Mouse (Mus musculus): ENCODE measurements around the gene Erp29.

DNA sequence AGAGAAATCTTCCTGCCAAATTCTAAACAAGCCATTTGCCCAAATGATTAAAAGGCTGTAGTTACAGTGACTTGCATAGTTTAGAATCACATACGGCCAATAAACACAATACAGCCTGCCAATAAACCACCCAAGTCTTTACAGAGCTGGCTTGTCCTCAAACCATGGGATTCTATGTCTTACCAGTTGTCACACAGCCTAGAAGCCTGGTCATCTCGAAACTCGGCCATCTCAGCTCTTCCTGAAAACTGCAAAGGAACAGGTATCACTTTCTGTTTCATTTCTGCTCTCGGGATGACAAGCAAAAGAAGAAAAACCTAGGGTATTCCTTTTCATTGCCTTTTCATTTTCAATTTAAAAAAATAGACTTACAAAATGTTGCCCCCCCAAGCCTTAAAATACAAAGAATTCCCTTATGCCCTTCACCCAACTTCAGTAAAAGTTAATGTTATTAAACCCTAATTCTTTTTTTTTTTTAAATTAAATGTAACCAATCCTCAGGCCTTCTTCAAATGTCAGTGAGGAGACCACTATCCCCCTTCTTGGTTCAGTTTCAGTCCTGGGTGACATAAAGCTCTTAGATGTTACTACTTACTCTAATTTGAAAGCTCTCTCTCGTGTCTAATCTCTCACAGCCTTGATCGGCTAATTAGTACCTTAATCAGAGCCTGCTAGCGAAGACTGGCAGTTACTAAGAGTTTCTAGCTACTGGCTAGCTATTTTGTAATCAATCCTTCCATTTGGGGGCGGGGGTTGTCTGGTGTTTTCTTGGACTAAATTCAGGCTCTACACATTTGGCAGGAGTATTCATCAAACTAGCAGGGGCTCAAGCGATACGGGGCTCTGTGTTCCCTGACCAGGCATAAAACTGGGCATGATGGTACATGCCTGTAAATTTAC, 68.2 kb downstream of the Erp29 start:
- TF ChIP-seq CTCF (IDR thresholded peaks at IDR 0.05; ENCODE audit: insufficient read depth, low read depth, low read length) (no peak), POLR2A (IDR thresholded peaks at IDR 0.05; ENCODE audit: insufficient read depth, low read depth, low read length) (no peak)

Measured in olfactory bulb, adult 2 months (tissue).